Mouse (Mus musculus): Measurements from ENCODE around the gene Zfp668. TPM values are rescaled to one million over a fixed set of nuclear protein-coding genes. Genes with fewer than 3 reads are reported as not detected.
A peak's percentile ranks its signal among the peaks of the same experiment; 100 is the strongest.
"Not testable (repeated sequence)": the region's sequence is repeated elsewhere in the genome, so short reads cannot be mapped to it uniquely, and the experiment has no call there.

Gene Zfp668
- polyA plus RNA-seq, 1 experiment from 2014 or later: 37.5 TPM

DNA sequence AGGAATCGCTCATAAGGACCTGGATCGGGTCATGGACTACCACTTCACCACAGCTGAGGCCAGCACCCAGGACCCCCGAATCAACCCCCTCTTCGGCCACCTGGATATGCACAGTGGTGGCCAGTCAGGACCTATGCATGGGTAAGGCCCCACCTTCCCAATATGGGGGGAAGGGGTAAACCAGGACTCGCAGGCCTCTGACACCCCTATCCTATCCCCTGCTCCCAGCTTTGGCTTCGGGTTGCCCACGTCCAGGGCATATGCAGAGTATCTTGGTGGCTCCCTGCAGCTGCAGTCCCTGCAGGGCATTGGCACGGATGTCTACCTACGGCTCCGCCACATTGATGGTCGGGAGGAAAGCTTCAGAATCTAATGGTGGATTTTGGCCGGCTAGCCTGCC is 31.3 kb upstream of the Zfp668 start:
- ATAC-seq (ENCODE audit: low FRiP score): no peak
- Histone ChIP-seq H3K9ac (no peak overlapping the region), H3K4me3 (no peak overlapping the region), H3K9me3 (replicated peaks) (no peaks in the 10 kb centered on the region), H3K4me2 (replicated peaks) (no peak overlapping the region), H3K4me1 (peaks cover 15% of the 10 kb centered on the region), H3K27me3 (no peaks in the 10 kb centered on the region), H3K36me3 (peaks cover 42% of the 10 kb centered on the region), H3K27ac (no peak overlapping the region)
- 95% methylated on average over 12 of the region's 12 CpGs for WGBS

DNA sequence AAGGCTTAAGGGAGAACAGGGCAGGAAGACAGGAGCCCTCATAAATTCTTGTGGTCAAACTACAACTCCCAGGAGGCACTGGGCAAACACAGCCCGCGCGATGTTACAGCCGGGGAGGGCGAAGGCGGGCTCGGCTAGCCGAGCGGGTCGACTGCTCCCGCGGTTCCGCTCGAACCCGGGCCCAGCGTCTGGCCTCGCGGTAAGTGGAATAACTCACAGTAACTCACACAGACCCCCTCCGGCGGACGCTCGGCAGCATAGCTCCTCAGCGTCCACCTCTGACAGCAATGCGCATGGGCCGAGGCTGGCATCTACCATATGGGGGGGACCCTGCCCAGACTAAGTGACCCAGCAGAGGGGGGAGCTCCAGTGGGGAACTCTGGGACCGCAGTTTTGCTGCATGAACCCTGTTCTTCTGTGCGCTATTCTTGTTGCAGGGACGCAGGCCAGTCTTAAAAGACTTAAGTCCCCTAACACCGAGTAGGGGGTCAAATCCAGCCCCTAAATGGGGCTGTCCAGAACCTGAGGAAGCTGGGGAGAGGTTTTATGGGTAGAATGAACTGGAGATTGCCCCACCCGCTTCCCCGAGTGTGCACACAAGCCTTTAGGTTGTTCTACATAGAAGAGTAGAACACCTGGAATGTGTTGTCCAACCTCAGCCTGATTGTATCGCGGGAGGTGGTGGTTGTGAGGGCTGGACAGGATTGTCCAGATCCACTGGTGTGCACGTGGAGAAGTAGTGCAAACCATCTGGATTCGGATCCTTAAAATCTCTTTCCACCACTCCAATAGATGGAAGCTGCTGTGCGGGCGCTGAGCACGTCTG is 27.6 kb upstream of the Zfp668 start, which contains the start of gene Bckdk:
Gene Bckdk, plus strand, starts transcription at position 112 of the 826 bp plus-strand sequence.
- peak within 1 kb of the TSS; percentile 56 for H3K4me3 ChIP-seq

DNA sequence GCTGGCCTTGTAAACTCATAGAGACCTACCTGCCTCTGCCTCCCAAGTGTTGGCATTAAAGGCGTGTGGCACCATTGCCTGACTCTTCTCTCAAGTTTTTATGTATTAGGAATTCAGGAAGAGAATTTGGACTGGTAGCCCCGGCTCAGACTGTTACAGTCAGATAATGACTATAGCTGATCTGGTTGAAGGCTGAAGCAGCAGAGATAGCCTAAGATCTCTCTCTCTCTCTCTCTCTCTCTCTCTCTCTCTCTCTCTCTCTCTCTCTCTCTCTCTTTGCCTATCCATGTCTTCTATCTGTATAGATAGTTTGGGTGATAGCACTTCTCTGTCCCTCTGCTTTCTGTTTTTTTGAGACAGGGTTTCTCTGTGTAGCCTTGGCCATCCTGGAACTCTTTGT is 25.1 kb upstream of the Zfp668 start:
- H3K4me3 ChIP-seq: no peak overlapping the region
- peaks cover 10% of the 10 kb centered on the region for H3K4me1 ChIP-seq
- peaks cover 14% of the 10 kb centered on the region for H3K36me3 ChIP-seq
- no peak overlapping the region for H3K4me2 ChIP-seq (replicated peaks)
- H3K9me3 ChIP-seq (replicated peaks): no peaks in the 10 kb centered on the region
- no peak overlapping the region for H3K27ac ChIP-seq
- no peak for ATAC-seq (ENCODE audit: low FRiP score)
- no peak overlapping the region for H3K9ac ChIP-seq
- H3K27me3 ChIP-seq: no peaks in the 10 kb centered on the region
- WGBS: 90% methylated on average over 2 of the region's 2 CpGs

More for the DNA sequence above, 27.6 kb upstream of the Zfp668 start, which contains the start of gene Bckdk:
- Histone ChIP-seq H3K9me3 (replicated peaks) (no peaks in the 10 kb centered on the region), H3K27me3 (no peaks in the 10 kb centered on the region), H3K9ac (peak within 1 kb of the TSS; percentile 80), H3K4me1 (peaks cover 10% of the 10 kb centered on the region), H3K4me2 (replicated peaks) (peak within 1 kb of the TSS; percentile 84), H3K27ac (peak within 1 kb of the TSS; percentile 70), H3K36me3 (peaks cover 38% of the 10 kb centered on the region)
- 9% methylated on average over 38 of the region's 38 CpGs for WGBS
- peak; percentile 91 for ATAC-seq (ENCODE audit: low FRiP score)

DNA sequence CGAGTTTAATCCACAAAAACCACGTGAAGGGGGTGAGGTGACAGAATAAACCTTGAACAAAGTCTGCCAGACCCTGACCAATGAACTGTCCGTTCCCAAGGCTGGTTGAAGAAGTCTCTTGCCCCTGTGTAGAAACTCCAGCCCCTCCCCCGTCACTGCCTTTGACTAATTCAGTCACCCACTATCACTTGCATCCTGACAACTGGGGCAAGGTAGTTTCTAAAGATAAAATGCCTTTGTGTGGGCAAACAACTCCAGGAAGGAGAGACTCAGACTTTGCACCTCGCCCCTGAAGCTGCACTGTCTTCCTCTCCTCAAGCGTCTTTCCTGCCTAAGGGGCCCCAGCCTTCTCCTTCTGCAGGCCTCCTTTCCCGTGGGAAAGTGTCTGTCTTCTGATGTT is 23.4 kb upstream of the Zfp668 start:
- no peaks in the 10 kb centered on the region for H3K27me3 ChIP-seq
- H3K9me3 ChIP-seq (replicated peaks): no peaks in the 10 kb centered on the region
- no peak overlapping the region for H3K27ac ChIP-seq
- ATAC-seq (ENCODE audit: low FRiP score): no peak
- H3K4me1 ChIP-seq: peaks cover 9% of the 10 kb centered on the region
- 54% methylated on average over 7 of the region's 7 CpGs for WGBS
- no peak overlapping the region for H3K4me2 ChIP-seq (replicated peaks)
- peak overlapping the region; percentile 38 for H3K9ac ChIP-seq
- no peaks in the 10 kb centered on the region for H3K36me3 ChIP-seq
- no peak overlapping the region for H3K4me3 ChIP-seq

DNA sequence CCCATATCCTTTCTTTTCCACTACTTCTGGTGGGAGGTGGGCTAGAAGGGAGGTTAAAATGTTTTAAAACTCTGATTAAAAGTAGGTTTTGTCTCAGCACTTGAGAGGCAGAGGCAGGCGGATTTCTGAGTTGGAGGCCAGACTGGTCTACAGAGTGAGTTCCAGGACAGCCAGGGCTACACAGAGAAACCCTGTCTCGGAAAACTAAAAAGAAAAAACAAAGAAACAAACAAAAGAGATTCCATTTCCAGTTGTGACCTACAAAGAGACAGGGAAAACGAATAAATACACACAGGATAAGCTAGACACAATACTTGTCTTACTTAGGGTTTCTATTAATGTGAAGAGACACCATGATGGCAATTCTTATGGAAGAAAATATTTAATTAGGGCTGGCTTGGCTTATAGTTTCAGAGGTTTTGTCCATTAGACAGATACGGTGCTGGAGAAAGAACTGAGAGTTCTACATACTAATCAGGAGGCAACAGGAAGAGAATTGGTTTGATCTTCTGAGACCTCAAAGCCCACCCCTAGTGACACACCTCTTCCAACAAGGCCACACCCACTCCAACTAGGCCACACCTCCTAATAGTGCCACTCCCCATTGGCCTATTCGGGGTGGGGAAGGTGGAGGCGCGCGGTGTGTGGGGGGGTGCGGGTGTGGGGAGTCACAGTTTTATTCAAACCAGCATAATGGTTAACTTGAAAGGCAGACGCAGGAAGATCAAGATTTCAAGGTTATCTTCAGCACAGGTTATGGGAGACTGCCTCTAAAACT is 21.7 kb upstream of the Zfp668 start:
- Histone ChIP-seq H3K4me1 (peaks cover 8% of the 10 kb centered on the region), H3K27ac (no peak overlapping the region), H3K9ac (no peak overlapping the region), H3K4me3 (no peak overlapping the region), H3K27me3 (no peaks in the 10 kb centered on the region), H3K4me2 (replicated peaks) (no peak overlapping the region), H3K9me3 (replicated peaks) (no peaks in the 10 kb centered on the region), H3K36me3 (0 out of 2 replicates have a peak, but pooled peaks cover under 1% of the 10 kb centered on the region)
- ATAC-seq (ENCODE audit: low FRiP score): no peak
- WGBS: 39% methylated on average over 10 of the region's 10 CpGs

DNA sequence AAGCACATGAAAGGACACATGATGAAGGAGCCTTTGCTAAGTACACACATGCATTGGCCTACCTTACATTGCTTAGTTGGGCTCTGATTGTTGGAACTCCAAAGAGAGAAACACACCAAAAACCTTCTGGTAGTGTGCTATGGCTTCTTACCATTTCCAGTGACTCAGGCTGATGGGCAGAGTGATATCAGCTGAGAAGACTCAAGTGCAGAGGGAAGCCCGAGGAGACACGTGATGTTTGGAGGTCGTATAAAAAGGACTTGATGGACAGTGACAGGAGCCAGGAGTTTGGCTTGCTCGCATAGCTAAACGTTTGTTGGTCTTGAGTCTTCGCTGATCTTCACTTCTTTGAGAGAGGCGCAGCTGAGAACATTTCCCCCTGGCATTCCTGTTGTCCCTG is 20.9 kb upstream of the Zfp668 start:
- 89% methylated on average over 7 of the region's 7 CpGs for WGBS

DNA sequence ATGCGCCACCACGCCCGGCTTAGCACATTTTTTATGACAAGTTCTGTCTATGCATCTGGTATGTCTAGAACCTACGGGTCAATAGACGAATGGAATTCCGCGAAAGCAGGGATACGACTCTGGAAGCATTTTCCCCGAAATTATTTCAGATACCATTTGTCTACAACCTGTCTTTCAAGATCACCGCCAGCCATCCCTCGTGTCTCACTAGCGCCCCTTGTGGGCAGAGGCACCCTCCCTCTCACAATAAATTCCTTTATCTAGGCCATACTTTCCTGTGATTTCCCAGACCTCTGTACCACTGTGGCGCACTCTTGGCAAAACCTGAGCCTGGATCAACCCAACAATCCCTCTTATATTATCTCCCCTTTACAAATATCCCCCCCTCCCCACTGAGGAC is 19.8 kb upstream of the Zfp668 start:
- no peak overlapping the region for H3K4me2 ChIP-seq (replicated peaks)
- H3K36me3 ChIP-seq: peaks cover 8% of the 10 kb centered on the region; the same call in 1 of the 2 replicates
- peaks cover 8% of the 10 kb centered on the region for H3K4me1 ChIP-seq
- no peak for ATAC-seq (ENCODE audit: low FRiP score)
- no peak overlapping the region for H3K4me3 ChIP-seq
- no peaks in the 10 kb centered on the region for H3K9me3 ChIP-seq (replicated peaks)
- WGBS: 61% methylated on average over 13 of the region's 13 CpGs
- no peaks in the 10 kb centered on the region for H3K27me3 ChIP-seq
- H3K9ac ChIP-seq: no peak overlapping the region
- H3K27ac ChIP-seq: no peak overlapping the region

More for the DNA sequence above, 20.9 kb upstream of the Zfp668 start:
- no peak overlapping the region for H3K9ac ChIP-seq
- no peaks in the 10 kb centered on the region for H3K27me3 ChIP-seq
- peaks cover 8% of the 10 kb centered on the region; the same call in 1 of the 2 replicates for H3K36me3 ChIP-seq
- peaks cover 8% of the 10 kb centered on the region for H3K4me1 ChIP-seq
- ATAC-seq (ENCODE audit: low FRiP score): no peak
- H3K9me3 ChIP-seq (replicated peaks): no peaks in the 10 kb centered on the region
- no peak overlapping the region for H3K4me3 ChIP-seq
- H3K27ac ChIP-seq: no peak overlapping the region
- H3K4me2 ChIP-seq (replicated peaks): no peak overlapping the region

DNA sequence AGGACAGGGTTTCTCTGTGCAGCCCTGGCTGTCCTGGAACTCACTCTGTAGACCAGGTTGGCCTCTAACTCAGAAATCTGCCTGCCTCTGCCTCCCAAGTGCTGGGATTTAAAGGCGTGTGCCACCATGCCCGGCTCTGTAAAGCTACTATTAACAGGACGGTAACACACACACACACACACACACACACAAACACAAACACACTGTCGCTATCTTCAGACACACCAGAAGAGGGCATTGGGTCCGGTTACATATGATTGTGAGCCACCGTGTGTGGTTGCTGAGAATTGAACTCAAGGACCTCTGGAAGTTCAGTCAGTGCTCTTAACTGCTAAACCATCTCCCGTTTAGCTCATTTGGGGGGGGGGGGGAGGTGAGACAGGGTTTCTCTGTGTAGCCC is 19.3 kb upstream of the Zfp668 start:
- not testable (repeated sequence) for H3K9me3 ChIP-seq (replicated peaks); H3K9ac ChIP-seq; H3K4me3 ChIP-seq; H3K27me3 ChIP-seq; H3K4me1 ChIP-seq; H3K27ac ChIP-seq
- WGBS: 71% methylated on average over 7 of the region's 7 CpGs
- ATAC-seq (ENCODE audit: low FRiP score): peak; percentile 15
- Histone ChIP-seq H3K36me3 (peaks cover 11% of the 10 kb centered on the region; the same call in 1 of the 2 replicates), H3K4me2 (replicated peaks) (peak overlapping the region; percentile 79)

DNA sequence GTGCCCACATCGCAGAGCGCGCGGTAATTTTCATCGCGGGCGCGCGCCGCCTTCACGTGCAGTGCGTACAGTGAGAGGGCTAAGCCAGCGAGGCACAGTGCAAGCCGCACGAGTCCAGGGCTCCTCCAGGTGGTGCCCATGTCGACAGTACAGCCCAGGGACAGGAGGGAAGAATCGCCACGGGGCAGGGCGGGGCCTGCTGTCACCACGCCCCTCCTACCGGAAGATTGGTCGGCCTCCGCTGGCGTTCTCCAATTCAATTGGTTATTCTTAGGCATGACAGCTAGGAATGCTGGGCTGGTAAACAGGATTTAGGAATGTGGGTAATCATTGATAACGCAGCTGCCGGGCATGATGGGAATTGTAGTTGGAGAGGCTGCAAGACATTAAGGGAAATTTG is 18.8 kb upstream of the Zfp668 start, which contains the start of the genes Gm21974 and Vkorc1:
Gene Gm21974, minus strand, starts transcription at position 13 of the 400 bp plus-strand sequence.
Gene Vkorc1, minus strand, starts transcription at position 176 of the 400 bp plus-strand sequence.
- peak within 1 kb of the TSS; percentile 72 for H3K9ac ChIP-seq
- peaks cover 16% of the 10 kb centered on the region for H3K36me3 ChIP-seq
- no peaks in the 10 kb centered on the region for H3K27me3 ChIP-seq
- H3K27ac ChIP-seq: peak within 1 kb of the TSS; percentile 79
- under 1% methylated on average over 26 of the region's 26 CpGs for WGBS
- peak within 1 kb of the TSS; percentile 79 for H3K4me2 ChIP-seq (replicated peaks)
- H3K4me1 ChIP-seq: peaks cover 8% of the 10 kb centered on the region
- peak; percentile 98 for ATAC-seq (ENCODE audit: low FRiP score)
- H3K9me3 ChIP-seq (replicated peaks): no peaks in the 10 kb centered on the region
- peak within 1 kb of the TSS; percentile 58 for H3K4me3 ChIP-seq

DNA sequence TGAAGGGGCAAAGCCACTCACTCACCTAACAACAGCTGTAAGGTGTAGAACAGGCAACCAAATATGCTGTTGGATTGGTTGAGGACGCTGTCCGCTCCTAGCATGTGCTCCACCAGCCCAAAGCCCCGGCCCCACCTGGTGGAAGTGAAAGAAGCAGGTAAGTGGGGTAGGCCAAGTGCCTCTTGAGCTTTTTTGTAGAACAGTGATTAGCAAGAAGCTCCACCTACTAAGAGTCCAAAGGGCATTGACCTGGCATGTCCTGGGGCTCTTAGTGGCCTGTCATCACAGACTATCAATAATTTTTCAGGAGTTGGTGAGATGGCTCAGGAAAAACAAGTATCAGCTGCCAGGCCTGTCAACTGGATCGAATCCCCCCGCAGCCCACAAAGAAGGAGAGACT is 17.9 kb upstream of the Zfp668 start:
- Histone ChIP-seq H3K4me1 (peaks cover 8% of the 10 kb centered on the region), H3K4me3 (peak overlapping the region; percentile 58), H3K27me3 (no peaks in the 10 kb centered on the region), H3K4me2 (replicated peaks) (peak overlapping the region; percentile 79), H3K9me3 (replicated peaks) (no peaks in the 10 kb centered on the region), H3K9ac (no peak overlapping the region), H3K27ac (no peak overlapping the region), H3K36me3 (peaks cover 25% of the 10 kb centered on the region)
- 86% methylated on average over 5 of the region's 5 CpGs for WGBS
- ATAC-seq (ENCODE audit: low FRiP score): no peak

DNA sequence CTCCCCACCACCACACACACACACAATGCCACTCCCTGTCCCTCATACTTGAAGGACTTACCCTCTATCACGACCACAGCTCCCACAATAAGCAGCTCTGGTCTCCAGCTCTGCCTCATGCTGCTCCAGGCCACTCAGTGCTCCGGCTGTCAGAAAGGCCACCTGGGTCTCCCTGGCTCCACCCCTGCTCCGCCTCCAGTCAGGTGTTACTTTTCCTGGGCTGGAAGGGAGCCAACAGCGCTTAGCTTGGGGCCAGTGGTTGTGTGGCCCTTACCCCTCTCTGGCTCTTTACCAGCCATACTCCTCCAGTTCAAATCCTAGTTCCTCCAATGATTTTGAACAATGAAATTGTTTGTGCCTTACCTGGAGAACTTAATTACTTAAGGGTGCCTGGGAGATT is 14.2 kb upstream of the Zfp668 start, which contains the start of gene Prss53:
Gene Prss53, minus strand, starts transcription at position 173 of the 400 bp plus-strand sequence.
- no peak within 1 kb of the TSS for H3K4me2 ChIP-seq (replicated peaks)
- peaks cover 62% of the 10 kb centered on the region for H3K36me3 ChIP-seq
- H3K4me1 ChIP-seq: peaks cover 8% of the 10 kb centered on the region
- 30% methylated on average over 4 of the region's 4 CpGs for WGBS
- H3K27ac ChIP-seq: no peak within 1 kb of the TSS
- ATAC-seq (ENCODE audit: low FRiP score): no peak
- H3K9ac ChIP-seq: no peak within 1 kb of the TSS
- no peak within 1 kb of the TSS for H3K4me3 ChIP-seq
- no peaks in the 10 kb centered on the region for H3K27me3 ChIP-seq
- H3K9me3 ChIP-seq (replicated peaks): no peaks in the 10 kb centered on the region

DNA sequence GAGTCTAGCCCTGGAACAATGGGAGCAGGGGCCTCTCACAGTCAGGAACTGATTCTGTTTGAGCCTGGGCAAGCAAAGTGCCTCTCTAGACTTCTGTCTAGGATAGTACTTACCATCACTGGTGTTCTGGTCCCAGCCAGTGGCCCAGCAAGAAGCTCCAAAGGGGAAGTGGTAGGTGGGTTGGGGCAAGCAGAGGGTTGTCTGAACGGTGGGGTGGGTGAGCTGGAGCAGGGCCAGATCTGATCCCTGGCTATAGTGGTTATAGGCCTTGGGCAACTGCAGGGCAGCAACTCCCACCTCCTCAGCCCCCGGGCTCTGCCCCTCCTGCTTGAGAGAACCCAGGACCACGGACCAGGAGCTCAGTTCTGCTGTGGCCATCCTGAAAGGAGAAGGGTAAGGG is 12.2 kb upstream of the Zfp668 start:
- H3K9ac ChIP-seq: no peak overlapping the region
- no peak overlapping the region for H3K27ac ChIP-seq
- H3K4me3 ChIP-seq: no peak overlapping the region
- no peak overlapping the region for H3K4me2 ChIP-seq (replicated peaks)
- H3K4me1 ChIP-seq: peaks cover 14% of the 10 kb centered on the region
- no peaks in the 10 kb centered on the region for H3K27me3 ChIP-seq
- no peak for ATAC-seq (ENCODE audit: low FRiP score)
- 67% methylated on average over 3 of the region's 3 CpGs for WGBS
- H3K36me3 ChIP-seq: peaks cover 81% of the 10 kb centered on the region
- H3K9me3 ChIP-seq (replicated peaks): no peaks in the 10 kb centered on the region
